Mouse (Mus musculus): ENCODE data around the gene Ubald2. TPM values are rescaled to one million over a fixed set of nuclear protein-coding genes. Genes with fewer than 3 reads are reported as not detected.
A peak's percentile ranks its signal among the peaks of the same experiment; 100 is the strongest.

Ubald2 gene
- total RNA-seq, 2 experiments from 2014 or later: 41.8 to 56.5 TPM

DNA sequence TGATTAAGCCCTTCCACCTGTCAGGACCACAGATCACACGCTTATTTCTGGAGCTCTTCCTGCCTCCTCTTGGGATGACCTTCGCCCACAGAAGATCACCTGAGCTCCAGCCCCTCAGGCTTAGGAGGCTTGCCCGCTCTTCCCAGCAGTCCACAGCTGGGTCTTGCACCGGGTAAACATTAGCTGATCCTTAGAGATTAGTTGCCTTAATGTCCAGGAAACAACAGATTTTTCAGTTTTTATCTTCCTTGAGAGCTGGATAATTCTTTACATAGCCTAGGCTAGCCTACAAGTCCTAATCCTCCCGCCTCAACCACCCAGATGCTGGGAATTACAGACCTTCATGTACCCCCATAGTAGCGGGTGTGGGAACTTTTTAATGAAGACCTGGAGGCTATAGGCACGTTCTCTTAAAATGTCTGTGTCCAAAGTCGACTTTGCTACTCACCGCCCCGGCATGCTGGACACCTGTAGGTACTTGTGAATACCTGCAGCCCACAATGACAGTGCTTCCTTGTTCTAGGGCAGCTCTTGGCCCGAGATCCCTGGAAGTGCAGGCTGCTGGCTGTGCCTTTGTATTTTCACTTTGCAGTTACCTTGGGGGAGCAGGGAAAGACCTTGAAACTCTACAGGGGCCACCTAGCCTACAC lies 2.3 kb upstream of the Ubald2 start:
- intact Hi-C loops (cut with DNase I): loop anchor here (5.0 kb wide), 1 partner anchor 34 kb away; no protein-coding TSS in a partner anchor
- no peak for DNase-seq

DNA sequence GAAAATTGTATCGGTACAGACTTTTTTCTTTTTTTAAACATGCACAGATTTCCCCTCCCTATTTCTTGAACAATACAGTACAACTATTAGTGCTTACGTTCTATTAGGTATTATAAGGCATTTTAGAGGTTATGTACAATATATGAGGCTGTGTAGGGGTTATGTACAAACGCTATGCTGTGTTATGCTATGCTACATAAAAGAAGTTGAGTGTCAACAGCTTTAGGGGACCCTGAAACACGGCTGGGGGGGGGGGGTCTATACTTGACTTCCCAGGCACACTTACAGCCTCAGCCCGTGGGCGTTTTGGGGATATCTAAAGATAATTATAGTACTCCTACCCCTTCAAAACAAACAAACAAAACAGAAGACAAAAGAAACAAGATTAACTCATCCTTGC lies 1.8 kb upstream of the Ubald2 start:
- no peak for DNase-seq
- intact Hi-C loops (cut with DNase I): loop anchor here (5.0 kb wide), 1 partner anchor 35 kb away; no protein-coding TSS in a partner anchor

DNA sequence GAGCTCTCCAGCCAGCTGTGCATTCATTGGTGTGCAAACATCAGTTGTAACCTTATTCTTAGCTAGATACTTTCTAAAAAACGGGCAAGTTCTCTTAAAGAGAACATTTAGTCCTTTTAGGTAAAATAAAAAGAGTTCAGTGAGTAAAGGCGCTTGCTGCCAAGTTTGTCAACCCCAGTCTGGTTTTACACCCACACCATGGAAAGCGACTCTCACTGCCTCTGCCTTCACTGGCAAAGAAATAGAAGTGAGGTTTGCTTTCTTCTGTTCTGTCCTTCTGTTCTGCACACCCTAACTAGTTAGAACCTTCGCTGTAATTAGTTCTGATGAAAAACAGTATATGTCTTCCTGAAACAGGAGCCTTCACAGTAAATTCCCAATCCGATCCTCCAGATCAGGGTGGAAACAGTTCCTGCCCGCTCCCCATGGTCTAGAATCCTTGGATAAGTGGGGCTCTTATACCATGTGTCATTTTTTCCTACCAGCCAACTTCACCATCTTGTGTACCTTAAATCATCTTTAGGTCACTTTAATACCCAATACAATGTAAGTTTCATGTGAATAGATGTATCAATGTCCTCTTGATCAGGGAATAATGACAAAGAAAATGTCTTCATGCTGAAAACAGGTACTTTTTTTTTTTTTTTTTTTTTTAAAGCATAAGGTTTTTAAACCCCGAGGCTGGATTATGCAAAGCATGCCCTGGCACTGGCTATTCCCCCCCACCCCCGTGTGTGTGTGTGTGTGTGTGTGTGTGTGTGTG lies 1.1 kb upstream of the Ubald2 start:
- DNase-seq: no peak
- intact Hi-C loops (cut with DNase I): loop anchor here (5.0 kb wide), 1 partner anchor 35 kb away; no protein-coding TSS in a partner anchor

DNA sequence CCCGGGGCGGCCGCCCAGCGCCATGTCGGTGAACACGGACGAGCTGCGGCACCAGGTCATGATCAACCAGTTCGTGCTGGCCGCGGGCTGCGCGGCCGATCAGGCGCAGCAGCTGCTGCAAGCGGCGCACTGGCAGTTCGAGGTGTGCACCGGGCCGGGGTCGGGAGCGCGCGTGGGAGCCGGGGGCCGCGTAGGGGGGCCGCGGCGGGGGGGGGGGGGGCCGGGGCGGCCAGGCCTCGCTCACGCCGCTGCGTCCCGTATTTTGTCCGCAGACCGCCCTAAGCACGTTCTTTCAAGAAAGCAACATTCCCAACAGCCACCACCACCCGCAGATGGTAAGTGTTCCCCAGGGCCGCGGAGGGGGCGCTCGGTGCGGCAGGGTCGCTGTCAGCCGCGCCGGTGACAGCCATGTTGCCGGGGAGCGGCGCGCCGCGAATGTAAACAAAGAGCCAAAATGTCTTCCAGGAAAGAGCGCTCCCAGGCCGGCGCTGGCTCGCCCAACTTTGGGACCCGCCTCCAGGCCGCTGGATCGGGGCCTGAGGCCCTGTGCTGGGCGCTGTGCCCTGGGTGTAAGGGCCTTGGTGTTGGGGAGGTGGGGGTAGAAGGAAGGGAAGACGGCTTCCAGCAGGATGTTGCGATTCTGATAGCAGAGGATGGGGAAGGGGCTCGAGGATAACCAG lies 533 bp downstream of the Ubald2 start:
- intact Hi-C loops (cut with DNase I): loop anchor here (5.0 kb wide), 1 partner anchor 37 kb away; no protein-coding TSS in a partner anchor
- peak; percentile 76 to 77 for DNase-seq

DNA sequence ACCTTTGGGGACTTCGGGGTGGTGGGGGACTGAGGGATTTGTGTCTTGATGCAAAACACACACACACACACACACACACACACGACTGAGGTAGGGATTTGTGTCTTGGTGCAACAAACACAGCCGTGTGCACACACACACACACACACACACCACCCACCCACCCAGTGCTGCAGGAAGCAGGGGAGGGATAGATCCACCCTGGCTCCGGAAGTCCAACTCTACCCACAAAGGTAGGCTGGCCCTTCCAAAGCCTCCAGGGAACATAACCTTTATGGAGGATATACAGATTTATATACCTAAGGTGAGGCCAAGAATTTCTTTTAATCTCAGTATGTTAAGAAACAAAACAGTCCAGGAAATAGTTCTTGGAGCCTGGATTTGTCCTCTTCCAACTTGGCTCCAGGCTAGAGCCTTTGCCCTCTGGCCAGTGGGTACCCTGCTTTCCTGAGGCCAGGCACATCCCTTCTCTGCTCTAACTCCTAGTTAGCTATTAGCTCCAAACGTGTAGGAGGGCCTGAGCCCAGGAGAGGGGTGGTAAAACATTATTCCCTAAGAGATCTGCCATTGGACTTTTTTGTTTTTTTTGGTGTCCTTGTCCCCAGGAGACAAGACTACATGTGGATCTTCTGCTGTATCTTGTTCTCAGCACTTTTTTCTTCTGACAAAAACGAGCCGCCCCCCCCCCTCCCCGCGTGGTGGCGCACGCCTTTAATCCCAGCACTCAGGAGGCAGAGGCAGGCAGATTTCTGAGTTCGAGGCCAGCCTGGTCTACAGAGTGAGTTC lies 1.3 kb downstream of the Ubald2 start:
- DNase-seq: no peak
- intact Hi-C loops (cut with DNase I): loop anchor here (5.0 kb wide), 1 partner anchor 38 kb away; no protein-coding TSS in a partner anchor

DNA sequence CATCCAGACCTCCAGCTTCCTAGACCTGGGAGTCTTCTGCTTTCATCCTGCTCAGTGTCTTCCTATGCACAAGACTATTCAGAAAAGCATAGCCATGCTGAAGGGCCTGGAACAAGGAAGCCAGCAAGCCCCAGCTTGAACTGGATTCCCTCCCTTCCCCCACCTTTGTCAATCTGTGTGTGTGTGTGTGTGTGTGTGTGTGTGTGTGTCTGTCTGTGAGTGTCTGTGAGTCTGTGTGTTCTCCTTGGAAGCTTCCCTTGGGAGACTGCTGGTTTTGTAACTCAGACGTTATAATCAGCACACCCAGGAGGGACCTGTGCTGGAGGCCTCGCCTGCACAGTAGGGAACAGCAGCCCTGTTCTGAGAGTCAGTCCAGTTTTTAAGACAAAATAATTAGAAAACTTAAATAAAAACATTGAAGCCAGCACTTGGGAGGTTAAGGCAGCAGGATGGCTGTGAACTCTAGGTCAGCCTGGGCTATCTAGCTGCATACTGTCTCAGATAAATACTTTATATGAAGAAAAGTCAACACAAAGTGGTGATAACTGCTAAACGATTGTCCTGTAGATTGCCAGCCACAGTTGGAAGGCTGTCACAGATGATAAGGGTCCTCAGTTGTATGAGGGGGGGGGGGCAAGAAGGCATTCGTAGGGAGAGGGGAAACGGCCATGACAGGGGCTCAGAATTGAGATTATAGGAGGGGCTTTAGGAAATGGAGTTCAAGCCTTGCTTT lies 2.3 kb downstream of the Ubald2 start:
- DNase-seq: no peak
- intact Hi-C loops (cut with DNase I): no loop called here

DNA sequence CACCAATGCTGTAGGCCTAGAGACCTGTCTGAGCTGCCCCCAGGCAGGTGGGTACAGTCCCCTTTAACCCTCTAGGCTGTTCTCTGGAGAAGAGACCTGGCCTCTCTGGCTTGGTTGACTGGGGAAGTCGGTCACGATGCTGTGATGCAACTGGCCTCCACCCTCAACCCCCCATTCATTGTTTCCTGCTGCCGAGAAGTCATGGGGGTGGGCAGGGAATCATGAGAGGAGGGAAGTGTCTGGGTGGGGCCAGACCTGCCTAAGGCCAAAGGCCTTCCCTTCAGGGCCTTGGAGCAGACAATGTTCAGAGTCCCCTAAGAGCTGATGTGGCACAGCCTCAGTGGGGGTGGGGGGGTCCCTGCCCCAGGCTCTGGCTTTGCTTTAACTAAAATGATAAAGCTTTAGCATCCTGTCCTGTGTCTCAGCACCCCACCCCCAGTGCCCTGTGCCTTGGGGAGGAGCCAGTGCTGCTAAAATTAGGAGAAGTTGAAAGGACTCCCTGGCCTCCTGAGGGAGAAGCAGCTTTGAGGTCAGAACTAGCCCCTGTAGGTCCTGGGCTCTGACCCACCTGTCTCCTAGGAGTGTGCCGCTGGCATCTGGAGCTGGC lies 2.9 kb downstream of the Ubald2 start:
- intact Hi-C loops (cut with DNase I): no loop called here
- DNase-seq: peak; percentile 55 to 64

DNA sequence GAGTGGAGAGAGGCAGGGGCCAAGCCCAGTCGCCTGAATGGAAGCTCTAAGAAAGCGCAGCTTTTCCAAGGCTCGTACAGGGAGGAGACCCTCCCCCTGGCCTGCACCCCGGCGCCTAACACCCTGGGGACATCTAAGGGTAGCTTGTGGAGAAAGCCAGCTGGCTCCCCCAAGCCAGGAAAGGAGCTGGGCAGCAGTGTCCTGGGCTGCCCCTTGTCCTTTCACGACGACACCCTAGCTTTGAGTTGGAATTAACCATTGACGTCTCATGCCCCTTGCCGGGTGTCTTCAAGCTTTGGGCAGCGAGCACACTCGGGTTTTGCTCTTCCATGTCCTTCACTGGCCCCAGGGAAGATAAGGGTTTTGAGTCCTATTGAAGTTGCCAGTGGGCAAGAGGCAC lies 3.6 kb downstream of the Ubald2 start:
- intact Hi-C loops (cut with DNase I): no loop called here

DNA sequence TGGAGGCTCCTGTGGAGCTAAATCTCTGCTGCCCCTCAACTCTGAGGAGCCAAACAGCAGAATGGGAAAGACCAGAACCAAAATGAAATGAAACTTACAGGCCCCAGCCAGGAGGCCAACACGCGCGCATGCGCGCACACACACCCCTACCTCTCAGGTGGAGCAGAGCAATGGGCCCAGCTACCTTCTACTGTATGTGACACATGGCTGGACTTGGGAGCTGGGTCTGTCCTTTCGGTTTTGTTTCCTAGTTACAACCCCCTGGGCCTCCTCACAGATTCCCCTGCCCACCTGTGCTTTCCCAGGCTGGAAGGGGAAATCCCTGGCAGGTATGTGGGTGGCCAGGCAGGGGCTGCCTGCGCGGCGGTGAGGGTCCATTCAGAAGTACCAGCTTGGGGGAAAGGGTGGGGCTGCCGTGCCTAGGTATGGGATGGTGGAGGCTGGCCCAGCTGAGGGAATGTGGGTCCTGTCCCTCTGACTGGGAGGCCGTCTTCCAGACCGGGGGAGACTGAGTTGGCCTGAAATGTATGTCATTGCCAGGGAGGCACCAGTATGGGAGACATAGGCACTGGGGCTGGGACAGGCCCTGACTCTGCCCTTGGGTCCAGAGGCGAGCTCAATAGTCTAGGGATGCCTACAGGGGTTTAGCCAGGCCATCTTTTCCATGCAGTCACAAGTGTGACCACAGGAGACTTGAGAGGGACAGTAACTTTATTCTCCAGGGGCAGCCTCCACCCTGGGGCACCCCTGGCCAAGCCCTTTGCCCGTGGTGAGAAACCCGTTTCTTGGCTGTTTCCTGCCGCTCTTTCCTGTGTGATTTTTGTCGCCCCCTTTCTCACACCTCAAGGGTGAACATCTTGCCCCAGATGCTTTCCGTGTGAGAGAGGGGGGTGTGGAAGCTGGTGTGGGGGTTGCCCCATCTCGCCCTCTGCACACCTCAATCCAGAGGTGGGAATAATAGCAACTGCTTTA lies 5.7 kb downstream of the Ubald2 start:
- intact Hi-C loops (cut with DNase I): loop anchor here (5.0 kb wide), 1 partner anchor 52 kb away; no protein-coding TSS in a partner anchor
- DNase-seq: no peak

More for the DNA sequence above, 3.6 kb downstream of the Ubald2 start:
- DNase-seq: no peak

DNA sequence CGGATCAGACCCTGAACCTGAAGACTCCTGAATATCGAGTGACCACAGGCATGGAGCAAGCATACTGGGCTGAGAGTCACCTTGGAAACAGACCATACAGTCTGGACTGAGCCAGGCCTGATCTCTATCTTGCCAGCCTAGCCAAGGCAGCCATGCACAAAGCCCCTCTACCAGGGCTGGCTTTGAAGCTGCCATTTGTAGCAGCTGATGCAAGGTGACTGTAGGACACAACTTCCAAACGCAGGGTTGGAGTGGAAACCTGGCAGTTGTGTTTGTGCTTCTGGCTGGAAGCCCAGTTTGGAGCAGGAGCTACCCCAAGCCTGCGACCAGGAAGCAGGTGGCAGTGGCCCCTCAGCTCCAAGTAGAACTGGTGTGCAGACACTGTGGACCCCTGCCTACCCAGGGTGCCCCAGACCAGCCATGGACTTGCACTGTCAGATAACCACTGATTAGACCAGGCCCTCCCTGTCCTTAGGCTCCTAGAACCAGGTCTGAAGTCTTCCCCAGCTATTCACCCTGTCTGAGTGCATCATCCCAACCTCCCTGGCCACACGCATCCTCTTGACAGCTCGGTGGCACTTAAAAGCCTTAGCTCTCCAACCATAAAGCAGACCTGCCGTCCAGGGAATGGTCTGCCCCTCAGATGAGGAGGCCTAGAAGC lies 6.6 kb downstream of the Ubald2 start:
- intact Hi-C loops (cut with DNase I): loop anchor here (5.0 kb wide), 1 partner anchor 53 kb away; no protein-coding TSS in a partner anchor
- DNase-seq: no peak

DNA sequence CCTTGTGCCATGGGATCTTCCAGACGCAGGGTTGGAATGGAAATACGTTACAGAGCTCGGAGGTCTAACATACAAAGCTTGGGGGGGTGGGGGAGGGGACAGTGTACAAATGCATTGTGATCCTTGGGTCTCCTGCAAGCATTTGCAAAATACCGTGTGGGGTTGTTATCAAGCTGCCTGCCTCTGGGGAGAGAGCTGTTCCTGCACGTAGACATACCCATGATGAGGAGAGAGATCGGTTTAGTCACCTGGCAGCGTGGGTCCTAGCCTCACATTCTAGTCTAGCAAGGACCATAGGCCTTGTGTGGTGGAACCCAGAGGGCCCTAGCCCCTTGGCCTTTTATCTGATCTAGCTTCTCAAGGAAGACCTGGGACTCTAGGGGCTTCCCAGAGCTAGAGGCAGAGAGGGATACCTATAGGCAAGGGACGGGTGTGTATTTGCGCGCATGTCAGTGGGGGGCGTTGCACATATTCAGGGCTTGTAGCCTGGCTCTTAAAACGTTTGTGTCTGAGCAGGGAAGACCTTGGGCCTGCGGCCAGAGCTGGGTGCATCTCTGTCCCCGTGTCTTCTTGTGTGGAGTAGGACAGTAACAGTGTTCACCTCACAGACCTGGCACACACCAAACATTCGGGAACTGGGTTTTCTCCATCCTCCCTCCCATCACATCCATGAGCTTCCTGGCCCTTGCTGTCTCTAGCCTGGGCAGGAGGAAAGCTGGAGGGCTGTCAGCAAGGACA lies 8.4 kb downstream of the Ubald2 start:
- intact Hi-C loops (cut with DNase I): loop anchor here (5.0 kb wide), 1 partner anchor 55 kb away; no protein-coding TSS in a partner anchor
- no peak for DNase-seq

DNA sequence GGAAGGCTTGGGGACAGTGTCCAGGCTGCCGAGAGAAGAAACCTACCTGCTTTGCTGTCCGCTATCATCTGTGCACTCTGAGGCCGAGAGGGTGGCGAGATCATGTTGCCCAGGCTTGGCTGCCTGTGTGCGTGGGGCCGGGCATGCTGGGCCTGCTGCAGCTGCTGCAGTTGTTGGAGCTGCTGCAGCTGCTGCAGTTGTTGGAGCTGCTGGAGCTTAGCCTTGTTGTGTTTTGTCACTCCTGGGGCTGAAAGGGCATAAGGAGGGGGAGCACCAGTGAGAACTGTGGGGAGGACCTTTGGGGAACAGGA lies 8.9 kb downstream of the Ubald2 start:
- no peak for DNase-seq
- intact Hi-C loops (cut with DNase I): loop anchor here (5.0 kb wide), 1 partner anchor 56 kb away; no protein-coding TSS in a partner anchor

DNA sequence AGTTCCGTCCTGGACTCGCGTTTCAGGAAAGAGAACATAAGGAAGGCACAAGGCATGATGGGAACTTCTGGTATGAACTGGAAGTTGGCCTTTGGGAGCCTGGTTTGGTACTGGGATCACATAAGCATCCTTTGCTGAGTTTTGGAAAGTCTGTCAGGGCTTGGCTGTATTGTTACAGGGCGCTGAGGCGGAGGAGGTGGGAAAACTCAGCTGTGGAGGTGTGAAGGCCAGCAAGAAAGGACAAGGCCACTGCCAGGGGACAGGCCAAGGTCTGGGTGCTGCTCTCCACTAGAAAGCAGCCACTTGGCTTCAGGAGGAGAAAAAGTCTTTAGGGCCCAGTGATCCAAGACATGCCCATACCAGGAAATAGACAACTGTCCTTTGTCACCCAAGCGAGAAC lies 9.4 kb downstream of the Ubald2 start:
- intact Hi-C loops (cut with DNase I): loop anchor here (5.0 kb wide), 1 partner anchor 56 kb away; no protein-coding TSS in a partner anchor

DNA sequence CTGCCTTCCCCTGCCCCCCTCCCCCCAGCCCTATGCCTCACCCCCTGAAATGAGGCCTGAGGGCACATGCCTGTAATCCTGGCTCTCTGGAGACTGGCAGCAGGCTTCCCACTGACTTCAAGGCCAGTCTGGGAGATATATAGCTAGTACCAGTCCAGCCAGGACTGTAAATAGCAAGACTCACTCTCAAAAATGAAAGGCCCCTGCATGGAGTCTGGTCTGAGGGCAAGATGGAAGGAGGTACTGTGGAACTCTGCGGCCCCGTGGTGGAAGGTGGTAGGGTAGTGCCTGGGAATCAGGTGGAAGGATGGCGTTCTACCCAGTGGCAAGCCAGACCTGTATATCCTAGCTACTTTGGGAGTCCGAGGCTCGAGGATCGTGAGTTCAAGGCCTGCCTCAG lies 10.0 kb downstream of the Ubald2 start:
- intact Hi-C loops (cut with DNase I): loop anchor here (5.0 kb wide), 1 partner anchor 57 kb away; no protein-coding TSS in a partner anchor
- DNase-seq: no peak

More for the DNA sequence above, 9.4 kb downstream of the Ubald2 start:
- DNase-seq: no peak

DNA sequence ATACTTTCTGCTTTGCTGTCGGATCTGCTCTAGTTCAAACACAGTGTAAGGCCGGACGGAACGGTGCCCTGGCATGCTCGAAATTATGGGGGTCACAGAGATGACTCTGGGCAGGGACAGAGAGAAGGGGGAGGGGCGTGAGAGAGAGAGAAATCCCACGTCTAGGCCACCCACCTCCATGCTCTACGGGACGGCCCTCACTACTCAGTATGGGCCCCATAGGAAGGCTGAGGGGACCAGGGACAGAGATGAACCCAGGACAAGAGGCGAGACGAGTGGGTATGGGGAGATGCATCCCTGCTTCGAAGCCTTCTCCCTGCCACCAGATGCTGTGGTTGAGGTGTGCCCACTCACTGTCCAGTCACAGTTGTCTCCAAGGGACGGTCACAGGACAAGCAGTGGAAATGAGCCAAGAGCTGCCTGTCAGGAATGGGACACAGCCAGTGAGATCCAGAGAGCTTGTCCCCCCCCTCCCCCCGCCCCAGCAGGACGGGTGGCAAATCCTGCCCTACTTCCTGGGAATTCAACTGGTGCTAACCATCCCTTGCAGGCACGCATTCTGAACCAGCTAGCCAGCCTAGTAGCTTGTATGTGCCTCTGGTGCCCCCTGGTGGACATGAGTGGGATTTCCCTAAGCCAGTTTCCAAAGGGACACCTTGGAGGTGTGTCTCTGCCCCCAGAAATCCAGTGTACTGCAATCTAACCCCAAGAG lies 11.9 kb downstream of the Ubald2 start:
- peak; percentile 92 for DNase-seq
- intact Hi-C loops (cut with DNase I): loop anchor here (1.0 to 5.0 kb wide), 2 partner anchors 126 to 218 kb away; no protein-coding TSS in a partner anchor
